Mouse (Mus musculus) natural killer cell, adult 2 months (primary cell): ENCODE measurements around the gene Txn2.

Experiments
- DNase-seq, 2 experiments: peaks; one replicate each; pipeline ENCODE4 v3.0.0; 2022; ENCODE audit warnings: low spot score in 2 of 2

Gene Txn2

GRCm38 (mm10) chr15:77934326-77934725 is 5.5 kb upstream of the Txn2 start:
- DNase-seq = no peak

GRCm38 (mm10) chr15:77933770-77934169 is 5.0 kb upstream of the Txn2 start:
- peak; percentile 88 to 89 for DNase-seq

- no peak for DNase-seq
Observed at GRCm38 (mm10) chr15:77933222-77933621, 4.4 kb upstream of the Txn2 start.

GRCm38 (mm10) chr15:77931689-77932016 is 2.8 kb upstream of the Txn2 start:
- DNase-seq = peak in 1 of 2 experiments; percentile 28

- DNase-seq = no peak
Observed at GRCm38 (mm10) chr15:77930986-77931688, 2.3 kb upstream of the Txn2 start.

GRCm38 (mm10) chr15:77929804-77930203 is 998 bp upstream of the Txn2 start:
- DNase-seq = no peak

GRCm38 (mm10) chr15:77928091-77928490 is 715 bp downstream of the Txn2 start:
- DNase-seq = no peak

- DNase-seq = no peak
Observed at GRCm38 (mm10) chr15:77926921-77927320, 1.9 kb downstream of the Txn2 start.

- no peak for DNase-seq
Observed at GRCm38 (mm10) chr15:77925195-77925594, 3.6 kb downstream of the Txn2 start.

- no peak for DNase-seq
Observed at GRCm38 (mm10) chr15:77923267-77924035, 5.4 kb downstream of the Txn2 start.

GRCm38 (mm10) chr15:77922710-77923109 is 6.1 kb downstream of the Txn2 start:
- DNase-seq = no peak

GRCm38 (mm10) chr15:77921636-77922035 is 7.2 kb downstream of the Txn2 start:
- no peak for DNase-seq

- no peak for DNase-seq
Observed at GRCm38 (mm10) chr15:77920511-77921462, 8.0 kb downstream of the Txn2 start.

- no peak for DNase-seq
Observed at GRCm38 (mm10) chr15:77919441-77919840, 9.4 kb downstream of the Txn2 start.

- DNase-seq = peak; percentile 75 to 79
Observed at GRCm38 (mm10) chr15:77916851-77917544, 11.8 kb downstream of the Txn2 start.

- no peak for DNase-seq
Observed at GRCm38 (mm10) chr15:77915287-77915686, 13.5 kb downstream of the Txn2 start.

- no peak for DNase-seq
Observed at GRCm38 (mm10) chr15:77914507-77914906, 14.3 kb downstream of the Txn2 start.

GRCm38 (mm10) chr15:77913054-77913453 is 15.8 kb downstream of the Txn2 start:
- no peak for DNase-seq

GRCm38 (mm10) chr15:77912585-77912984 is 16.2 kb downstream of the Txn2 start:
- no peak for DNase-seq

GRCm38 (mm10) chr15:77912048-77912447 is 16.8 kb downstream of the Txn2 start:
- DNase-seq = no peak

GRCm38 (mm10) chr15:77911065-77911464 is 17.7 kb downstream of the Txn2 start:
- DNase-seq = no peak
